Mouse (Mus musculus): ENCODE results near the gene Rragd.

DNA sequence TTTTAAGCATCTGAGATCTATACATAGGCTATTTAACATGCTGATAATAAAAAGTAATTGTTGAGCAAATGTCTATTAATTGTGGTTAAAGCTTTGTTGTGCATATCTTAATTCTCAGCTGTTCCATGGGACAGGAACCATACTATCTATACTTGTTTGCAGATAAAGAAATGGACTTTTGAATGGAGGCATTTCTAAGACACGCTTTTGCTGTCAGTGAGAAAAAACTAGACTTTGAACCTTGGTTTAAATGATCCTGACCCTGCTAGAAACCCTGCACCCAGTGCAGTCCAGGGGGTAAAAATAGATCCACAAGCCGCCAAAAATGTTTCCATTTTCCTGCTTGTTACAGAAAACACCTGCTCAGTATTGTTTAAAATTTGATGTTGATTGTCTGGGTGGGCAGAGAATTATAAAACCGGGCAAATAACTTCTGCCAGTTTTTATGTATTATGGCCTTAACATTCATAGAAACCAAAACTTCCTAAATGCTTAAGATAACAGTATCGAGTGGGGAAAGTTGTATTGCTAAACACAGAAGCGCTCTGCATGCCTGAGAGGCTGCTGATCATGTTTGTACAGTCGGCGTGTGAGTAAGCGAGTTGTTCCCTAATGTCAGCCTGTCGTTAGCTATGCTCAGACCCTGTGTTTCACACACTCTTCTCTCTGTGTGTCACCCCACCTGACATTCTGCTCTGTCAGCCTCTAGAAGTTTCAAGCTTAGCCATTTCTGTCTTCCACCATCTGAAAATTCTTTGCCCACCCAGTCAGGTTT lies 24.8 kb downstream of the Rragd start:
- TF ChIP-seq CTCF (IDR thresholded peaks at IDR 0.05; ENCODE audit: insufficient read depth, low read depth, low read length), result no peak
- no peak for TF ChIP-seq POLR2A (IDR thresholded peaks at IDR 0.05; ENCODE audit: insufficient read depth, low read depth, low read length)

All from olfactory bulb, adult 2 months (tissue).